Mouse (Mus musculus) brown adipose tissue, adult 24 weeks (tissue): ENCODE data around the gene Otud7b. TPM values are rescaled to one million over a fixed set of nuclear protein-coding genes. Genes with fewer than 3 reads are reported as not detected.
"Not testable (repeated sequence)": the region's sequence is repeated elsewhere in the genome, so short reads cannot be mapped to it uniquely, and the experiment has no call there.

Experiments used
- H3K27ac ChIP-seq: fragments of 200-500 bp; replicated peaks from 2 replicates; pipeline ENCODE4 v1.5.1; 2012; ENCODE audit warnings: low read depth, mild to moderate bottlenecking, low read length
- H3K4me1 ChIP-seq: fragments of 200-500 bp; 2 replicates; pipeline ENCODE4 v1.6.1; 2012; ENCODE audit warnings: low read length, mixed read lengths; ENCODE audit not compliant: control insufficient read depth, insufficient read depth, insufficient read length
- H3K4me3 ChIP-seq: fragments of 200-500 bp; 2 replicates; pipeline ENCODE4 v1.5.1; 2012; ENCODE audit warnings: low read depth, mild to moderate bottlenecking, low read length, moderate library complexity; ENCODE audit not compliant: insufficient read depth
- polyA plus RNA-seq: library from polyadenylated mRNA; stranded (reverse); fragments of >200 nt; gene quantifications from 2 replicates; pipeline ENCODE4 v1.2.4, GENCODE M21; 2012; ENCODE audit not compliant: missing spikeins, insufficient read depth, insufficient read length

Gene Otud7b
- polyA plus RNA-seq, 1 experiment, result 6.9 TPM

DNA sequence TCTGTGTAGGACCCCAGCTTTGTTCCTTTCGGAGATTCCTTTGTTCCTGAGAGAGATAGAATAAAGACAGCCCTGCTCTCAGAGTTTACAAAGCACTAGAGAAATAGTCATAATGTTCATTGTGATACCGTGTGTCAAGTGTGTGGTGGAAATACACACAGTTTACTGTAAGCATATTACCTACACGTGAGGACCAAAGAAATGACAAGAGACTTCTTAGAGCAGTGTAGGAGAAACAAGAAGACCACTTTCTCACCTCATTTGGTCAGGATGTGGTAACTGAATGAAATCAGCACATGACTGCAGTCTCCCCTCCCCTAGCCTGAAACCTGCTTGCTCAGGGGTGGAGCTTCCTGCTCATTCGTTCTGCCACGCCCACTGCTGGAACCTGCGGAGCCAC lies 93.9 kb downstream of the Otud7b start:
- Histone ChIP-seq H3K27ac (no peak overlapping the region), H3K4me1 (no peaks in the 10 kb centered on the region), H3K4me3 (peak overlapping the region; percentile 3; the same call in 1 of the 2 replicates)

DNA sequence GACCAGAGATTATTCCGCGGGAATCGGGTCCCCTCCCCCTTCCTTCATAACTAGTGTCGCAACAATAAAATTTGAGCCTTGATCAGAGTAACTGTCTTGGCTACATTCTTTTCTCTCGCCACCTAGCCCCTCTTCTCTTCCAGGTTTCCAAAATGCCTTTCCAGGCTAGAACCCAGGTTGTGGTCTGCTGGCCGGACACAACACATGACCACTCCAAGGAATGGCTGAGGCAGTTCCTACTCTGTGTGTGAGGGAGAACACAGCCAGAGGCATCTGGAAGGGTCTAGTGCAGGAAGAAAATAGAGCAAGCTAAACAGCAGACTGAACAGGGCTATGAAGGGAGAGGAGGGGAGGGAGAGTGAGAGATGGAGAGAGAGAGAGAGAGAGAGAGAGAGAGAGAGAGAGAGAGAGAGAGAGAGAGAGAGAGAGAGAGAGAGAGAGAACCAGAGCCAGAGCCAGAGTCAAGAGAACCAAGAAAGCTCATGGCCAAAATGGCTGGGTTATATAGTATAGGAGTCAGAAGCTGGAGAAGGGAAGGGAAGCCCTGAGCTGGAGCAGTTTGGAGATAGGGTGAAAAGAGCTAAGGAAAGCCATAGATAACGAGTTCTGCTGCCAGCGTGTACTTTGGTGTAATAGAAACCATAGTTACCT lies 94.4 kb downstream of the Otud7b start:
- not testable (repeated sequence) for H3K4me3 ChIP-seq, H3K4me1 ChIP-seq, H3K27ac ChIP-seq

DNA sequence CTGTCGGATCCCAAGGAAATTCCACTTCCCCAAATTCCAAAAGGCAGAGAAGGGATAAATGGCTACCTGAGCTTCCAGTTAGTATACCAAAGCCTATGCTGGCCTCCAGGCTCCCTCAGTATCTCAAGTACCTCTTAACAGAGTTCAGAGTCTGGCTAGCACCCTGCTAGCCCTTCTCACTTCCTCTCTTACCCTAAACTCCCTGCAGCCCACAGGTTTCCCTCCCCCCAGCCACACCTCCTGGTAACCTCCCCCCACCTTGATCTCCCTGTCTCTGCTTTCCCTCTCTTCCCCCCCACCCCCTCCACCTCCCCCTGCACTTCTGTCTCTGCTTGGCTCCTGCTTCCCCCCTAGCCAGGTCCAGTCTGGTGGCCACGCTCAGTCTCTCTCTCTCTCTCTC lies 95.4 kb downstream of the Otud7b start:
- no peak overlapping the region for H3K4me3 ChIP-seq
- H3K4me1 ChIP-seq, result no peaks in the 10 kb centered on the region
- no peak overlapping the region for H3K27ac ChIP-seq

DNA sequence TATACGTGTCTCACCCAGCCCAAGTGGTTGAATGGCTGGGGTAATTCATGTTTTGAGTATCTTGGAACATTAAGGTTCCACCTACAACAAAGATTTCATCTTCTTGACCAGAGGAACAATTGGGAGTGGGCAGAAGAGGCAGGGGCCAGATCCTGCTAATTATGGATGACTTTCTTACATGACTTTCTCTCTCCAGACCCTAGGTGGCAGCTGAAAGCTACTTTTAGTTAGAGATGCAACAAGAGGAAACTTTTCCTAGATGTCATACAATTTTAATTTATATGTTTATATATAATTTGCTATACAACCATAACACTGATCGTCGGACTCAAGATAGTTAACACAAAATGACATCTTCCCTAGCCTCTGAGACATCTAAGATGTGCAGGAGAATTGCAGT lies 103.5 kb downstream of the Otud7b start:
- Histone ChIP-seq H3K27ac (no peak overlapping the region), H3K4me3 (no peak overlapping the region), H3K4me1 (no peaks in the 10 kb centered on the region)

DNA sequence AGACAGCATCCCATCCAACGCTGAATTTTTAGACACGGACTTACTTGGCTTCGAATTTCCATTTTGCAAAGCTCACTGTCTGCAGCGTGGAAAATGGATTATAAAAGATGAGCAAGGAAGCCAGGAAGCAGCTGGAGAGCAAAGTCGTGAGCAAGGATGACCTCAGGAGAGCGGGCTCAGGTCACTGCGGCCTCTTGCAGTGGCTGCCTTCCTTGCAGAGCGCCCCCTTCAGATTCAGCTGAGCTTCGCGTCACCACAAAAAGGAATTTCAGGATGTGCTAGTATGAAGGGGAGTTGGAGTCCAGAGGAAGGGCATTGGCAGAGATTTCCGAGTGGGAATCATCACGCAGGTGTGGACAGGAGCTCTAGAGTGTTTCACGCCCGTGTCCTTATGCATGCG lies 104.9 kb downstream of the Otud7b start:
- Histone ChIP-seq H3K4me1 (no peaks in the 10 kb centered on the region), H3K4me3 (no peak overlapping the region), H3K27ac (no peak overlapping the region)

Other genes with a start within 250 kb of the Otud7b start
- 14.2 and 30.0 TPM in 2 replicates for gene Prpf3, start 248.6 kb upstream of the Otud7b start, polyA plus RNA-seq
- gene Mrps21, start 233.0 kb upstream of the Otud7b start, polyA plus RNA-seq, result 576 and 634 TPM in 2 replicates
- 1.5 and 3.4 TPM in 2 replicates for gene Ciart, start 222.3 kb upstream of the Otud7b start, polyA plus RNA-seq
- 71.8 and 150 TPM in 2 replicates for gene BC028528, start 212.5 kb upstream of the Otud7b start, polyA plus RNA-seq
- gene Aph1a, start 210.6 kb upstream of the Otud7b start, polyA plus RNA-seq, result 75.1 and 82.8 TPM in 2 replicates
- 15.5 and 24.4 TPM in 2 replicates for gene Car14, start 199.8 kb upstream of the Otud7b start, polyA plus RNA-seq
- gene Anp32e, start 175.3 kb upstream of the Otud7b start, polyA plus RNA-seq, result 78.5 and 88.8 TPM in 2 replicates
- gene Plekho1, start 108.5 kb upstream of the Otud7b start, polyA plus RNA-seq, result 8.8 and 13.9 TPM in 2 replicates
- gene Vps45, start 46.1 kb upstream of the Otud7b start, polyA plus RNA-seq, result 16.6 and 23.7 TPM in 2 replicates
- 2.8 and 2.9 TPM in 2 replicates for gene Mtmr11, start 57.5 kb downstream of the Otud7b start, polyA plus RNA-seq
- gene Sf3b4, start 67.8 kb downstream of the Otud7b start, polyA plus RNA-seq, result 11.4 and 13.6 TPM in 2 replicates
- not detected in 2 replicates for gene Sv2a, start 76.6 kb downstream of the Otud7b start, polyA plus RNA-seq
- gene Bola1, start 115.2 kb downstream of the Otud7b start, polyA plus RNA-seq, result 36.7 and 42.5 TPM in 2 replicates
- not detected in 2 replicates for gene Hist2h2ab, start 115.3 kb downstream of the Otud7b start, polyA plus RNA-seq
- not detected in 2 replicates for gene Hist2h2ac, start 116.4 kb downstream of the Otud7b start, polyA plus RNA-seq
- 13.2 and 16.0 TPM in 2 replicates for gene Hist2h2be, start 116.6 kb downstream of the Otud7b start, polyA plus RNA-seq
- 3.3 and 5.7 TPM in 2 replicates for gene Hist2h3c2, start 134.6 kb downstream of the Otud7b start, polyA plus RNA-seq
- gene Hist2h2aa2, start 135.7 kb downstream of the Otud7b start, polyA plus RNA-seq, result 115 and 122 TPM in 2 replicates
- not detected in 2 replicates for gene Hist2h2aa1, start 141.0 kb downstream of the Otud7b start, polyA plus RNA-seq
- not detected in 2 replicates for gene Hist2h3c1, start 142.2 kb downstream of the Otud7b start, polyA plus RNA-seq
- 0.83 and 1.6 TPM in 2 replicates for gene Hist2h4, start 158.8 kb downstream of the Otud7b start, polyA plus RNA-seq
- gene Hist2h3b, start 164.1 kb downstream of the Otud7b start, polyA plus RNA-seq, result not detected in 2 replicates
- gene Hist2h2bb, start 165.2 kb downstream of the Otud7b start, polyA plus RNA-seq, result not detected in 2 replicates
- 1.3 and 2.1 TPM in 2 replicates for gene Fcgr1, start 189.4 kb downstream of the Otud7b start, polyA plus RNA-seq